Mouse (Mus musculus) megakaryocyte progenitor cell, adult 5-6 weeks (primary cell): ENCODE results near the gene Sulf2. TPM values are rescaled to one million over a fixed set of nuclear protein-coding genes. Genes with fewer than 3 reads are reported as not detected.
A peak's percentile ranks its signal among the peaks of the same experiment; 100 is the strongest.

Experiments used
- ATAC-seq: replicated peaks from 2 replicates; pipeline ENCODE4 v1.8.0; 2016; ENCODE audit warnings: mild to moderate bottlenecking, moderate TSS enrichment, inconsistent platforms; ENCODE audit not compliant: poor library complexity
- total RNA-seq, 2 experiments: library from RNA; stranded (forward) in 1 of 2; stranded (reverse) in 1 of 2; fragments of 157-497, 149-512 nt in 1 of 2; fragments of 200-1000 nt in 1 of 2; gene quantifications; 2 replicates each; pipeline versions ENCODE4 v1.2.3 to v1.2.4; 2015 to 2017

Sulf2 gene
- total RNA-seq, 2 experiments from 2014 or later, result 1.3 to 1.5 TPM

DNA sequence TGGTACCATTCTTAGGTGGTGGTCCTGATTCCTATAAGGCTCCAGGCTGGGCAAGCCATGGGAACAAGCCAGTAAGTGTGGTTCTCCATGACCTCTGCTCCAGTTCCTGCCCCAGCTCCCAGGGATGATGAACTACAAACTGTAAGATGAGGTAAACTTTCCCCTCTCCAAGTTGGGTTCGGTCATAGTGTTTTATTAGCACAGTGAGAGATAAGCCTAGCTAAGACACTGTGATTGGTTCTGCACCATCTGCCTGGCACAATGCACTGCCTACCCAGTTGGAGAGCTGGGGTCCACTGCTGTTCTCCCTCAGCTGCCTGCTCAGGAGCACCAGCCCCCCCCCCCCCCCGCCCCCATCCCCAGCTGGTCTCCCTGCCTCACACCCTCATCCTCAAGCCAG lies 30.4 kb downstream of the Sulf2 start:
- ATAC-seq, result no peak

DNA sequence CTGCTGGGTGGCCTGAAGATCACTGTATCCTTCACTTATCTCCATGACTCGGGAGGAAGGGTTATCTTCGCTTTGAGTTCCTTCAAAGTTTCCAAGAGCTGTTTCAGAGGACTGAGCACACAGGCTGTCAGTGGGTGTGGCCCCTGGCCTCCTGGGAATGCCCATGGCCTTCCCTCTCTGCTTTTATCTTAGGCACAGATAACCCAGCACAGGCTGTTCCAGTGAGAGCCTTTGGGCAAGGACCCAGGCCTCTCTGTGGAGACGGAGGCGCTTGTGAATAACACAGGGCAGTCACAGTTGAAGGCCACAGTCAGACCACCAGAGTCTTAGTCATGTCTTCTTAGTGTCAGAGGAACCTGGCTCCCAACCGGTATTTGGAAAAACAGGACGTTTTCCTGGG lies 32.7 kb downstream of the Sulf2 start:
- no peak for ATAC-seq

DNA sequence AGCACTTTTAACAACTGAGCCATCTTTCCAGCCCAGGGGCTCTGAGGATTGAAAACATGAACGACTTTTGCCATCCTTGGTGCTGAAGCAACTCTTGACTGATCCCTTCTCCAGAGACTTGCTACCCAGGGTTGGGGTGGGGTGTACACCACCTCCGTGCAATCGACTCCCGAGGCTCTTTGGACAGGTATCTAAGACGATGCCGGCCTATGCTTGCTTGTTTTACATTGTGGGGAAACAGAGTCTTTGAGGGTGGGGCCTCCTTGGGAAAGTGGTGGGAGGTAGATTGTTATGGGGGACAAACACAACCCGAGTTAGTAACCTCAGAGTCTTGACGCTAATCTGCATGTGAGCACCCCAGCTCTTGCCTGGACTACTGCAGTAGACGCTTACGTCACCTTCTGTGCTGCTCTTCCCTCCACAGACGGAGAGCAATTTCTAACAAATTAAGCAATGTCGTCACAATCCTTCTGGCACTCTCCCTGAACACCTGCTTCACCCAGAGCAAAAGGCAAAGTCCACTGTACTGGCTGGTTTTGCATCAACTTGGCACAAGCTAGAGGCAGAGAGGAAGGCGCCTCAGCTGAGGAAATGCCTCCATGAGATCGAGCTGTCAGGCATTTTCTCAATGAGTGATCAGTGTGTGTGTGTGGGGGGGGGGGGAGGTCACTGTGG lies 33.6 kb downstream of the Sulf2 start:
- ATAC-seq, result no peak

DNA sequence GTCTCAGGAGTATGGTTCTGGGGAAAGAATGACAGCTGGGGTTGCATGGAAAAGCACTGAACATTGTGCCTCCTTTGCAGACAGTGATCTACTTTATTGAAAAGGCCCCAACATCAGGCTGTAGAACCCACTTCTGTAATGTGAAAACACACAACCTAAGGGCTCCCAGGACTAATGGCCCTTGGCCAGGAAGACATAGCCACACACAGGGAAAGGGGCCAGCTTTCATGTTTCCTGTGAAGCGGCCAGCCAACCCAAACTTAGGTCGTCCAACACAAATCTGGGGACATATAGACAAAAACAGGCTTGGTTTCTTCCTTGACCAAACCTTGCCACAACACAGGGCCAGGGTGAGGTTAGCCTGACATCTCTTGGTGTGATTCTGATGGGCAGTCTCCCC lies 35.5 kb downstream of the Sulf2 start:
- no peak for ATAC-seq

DNA sequence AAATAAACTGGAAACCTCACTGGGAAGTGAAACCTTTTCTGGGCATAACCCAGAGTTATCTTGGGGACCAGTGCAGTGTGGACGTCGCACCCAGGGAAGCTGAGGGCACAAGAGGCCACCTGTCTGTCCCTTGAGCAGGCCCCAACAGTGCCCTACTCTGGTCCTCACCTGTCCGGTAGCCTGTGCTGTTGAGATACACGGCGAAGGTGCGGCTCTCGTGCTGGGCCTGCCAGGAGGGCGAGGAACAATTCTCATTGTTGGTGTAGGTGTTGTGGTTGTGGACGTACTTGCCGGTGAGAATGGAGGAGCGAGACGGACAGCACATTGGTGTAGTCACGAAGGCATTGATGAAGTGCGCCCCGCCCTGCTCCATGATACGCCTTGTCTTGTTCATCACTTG lies 38.8 kb downstream of the Sulf2 start:
- no peak for ATAC-seq

DNA sequence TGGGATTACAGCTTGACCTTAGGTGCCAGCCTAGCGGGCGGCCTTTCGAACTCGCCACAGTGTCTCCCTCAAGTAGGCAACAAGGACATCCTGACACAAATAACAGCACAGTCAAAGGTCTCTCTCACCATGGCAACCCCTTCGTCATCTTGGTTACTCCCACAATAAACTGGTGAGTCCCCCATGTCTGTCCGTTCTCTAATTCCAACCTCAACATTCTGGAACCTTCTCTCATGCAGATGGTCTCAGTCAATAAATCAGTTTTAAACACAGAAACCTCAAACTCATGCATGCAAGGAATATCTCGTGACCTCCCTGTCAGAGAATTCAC lies 39.2 kb downstream of the Sulf2 start:
- no peak for ATAC-seq

DNA sequence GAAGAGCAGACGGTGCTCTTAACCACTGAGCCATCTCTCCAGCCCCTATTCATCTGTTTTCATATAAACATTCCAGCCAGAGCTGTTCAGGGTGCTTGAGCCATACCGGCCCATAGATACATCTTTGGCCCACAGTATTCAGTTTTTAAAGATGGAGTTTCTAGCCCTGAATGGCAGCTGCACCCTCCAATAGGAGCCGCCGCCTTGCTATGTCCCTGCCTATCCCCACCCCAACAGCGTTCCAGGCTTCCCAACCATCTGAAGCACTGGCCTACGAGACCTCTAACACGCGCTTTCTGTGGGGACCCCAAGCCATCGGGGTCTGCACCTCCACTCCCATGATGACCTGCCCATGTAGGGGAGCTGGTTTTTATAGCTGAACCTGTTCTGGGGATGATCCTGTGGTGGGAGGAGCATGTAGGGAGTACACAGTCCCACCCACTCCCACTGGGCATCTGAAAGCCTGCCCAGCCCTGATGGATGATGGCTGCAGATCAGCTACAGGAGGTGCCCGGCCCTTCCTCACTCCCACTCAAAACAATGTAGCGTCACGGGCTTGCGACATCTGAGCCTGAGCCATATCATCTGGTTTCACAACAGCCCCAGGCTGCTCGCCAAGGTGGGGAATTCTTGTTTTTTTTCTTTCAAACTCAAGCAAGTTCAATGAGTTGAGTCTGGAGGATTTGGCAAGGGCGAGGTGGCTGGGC lies 39.7 kb downstream of the Sulf2 start:
- peak; percentile 90 for ATAC-seq

DNA sequence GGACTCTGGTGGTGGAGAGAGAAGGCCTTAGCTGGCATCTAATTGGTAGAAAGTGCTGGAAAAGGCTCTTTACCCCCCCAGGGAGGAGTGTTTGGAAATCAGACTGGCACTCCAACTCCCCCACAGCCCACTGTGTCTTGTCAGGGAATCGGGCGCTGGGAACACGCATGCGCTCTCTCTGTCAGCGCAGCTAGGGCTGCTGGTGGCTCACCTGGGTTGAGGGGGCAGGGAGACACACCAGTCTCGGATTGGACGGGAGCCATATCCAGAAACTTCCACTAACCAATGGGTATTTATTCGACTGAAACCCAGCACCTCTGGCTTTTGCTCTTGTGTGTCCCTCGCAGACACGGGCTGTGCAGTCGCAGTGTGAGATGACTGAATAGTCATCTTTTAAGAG lies 42.5 kb downstream of the Sulf2 start:
- ATAC-seq, result no peak

DNA sequence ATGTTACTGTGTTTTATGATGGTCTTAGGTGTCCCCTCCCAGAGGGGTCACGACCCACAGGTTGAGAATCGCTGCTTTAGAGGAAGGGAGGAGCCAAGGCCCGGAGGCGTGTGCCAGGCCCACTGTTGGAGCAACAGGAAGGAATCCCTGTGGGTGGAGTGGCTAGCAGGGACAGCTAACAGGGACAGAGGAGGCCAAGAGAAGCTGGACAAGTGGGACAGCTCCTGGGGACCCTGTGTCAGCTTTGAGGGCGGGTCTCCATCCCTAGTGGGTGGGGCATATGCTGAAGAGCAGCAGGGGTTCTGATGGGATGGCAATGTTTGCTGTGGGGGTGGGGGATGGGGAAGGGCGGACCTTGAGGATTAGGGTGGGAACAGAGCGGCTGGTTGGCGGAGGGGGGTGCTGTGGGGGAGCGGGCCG lies 43.6 kb downstream of the Sulf2 start:
- no peak for ATAC-seq

DNA sequence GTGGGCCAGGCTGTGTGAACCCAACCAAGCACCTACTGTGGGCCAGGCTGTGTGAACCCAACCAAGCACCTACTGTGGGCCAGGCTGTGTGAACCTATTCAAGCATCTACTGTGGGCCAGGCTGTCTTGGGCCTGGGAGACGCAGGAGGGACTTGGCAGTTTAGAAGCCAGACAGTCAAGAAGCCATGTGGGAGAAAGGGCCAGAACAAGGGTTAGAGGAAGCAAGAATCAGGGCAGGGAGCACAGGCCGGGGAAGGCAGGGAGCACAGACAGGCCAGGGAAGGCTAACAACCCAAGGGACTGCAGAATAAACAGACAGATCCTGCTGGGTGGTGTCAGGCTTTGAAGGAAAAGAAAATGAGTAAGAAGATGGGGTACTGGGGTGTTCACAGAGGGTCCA lies 44.2 kb downstream of the Sulf2 start:
- no peak for ATAC-seq

DNA sequence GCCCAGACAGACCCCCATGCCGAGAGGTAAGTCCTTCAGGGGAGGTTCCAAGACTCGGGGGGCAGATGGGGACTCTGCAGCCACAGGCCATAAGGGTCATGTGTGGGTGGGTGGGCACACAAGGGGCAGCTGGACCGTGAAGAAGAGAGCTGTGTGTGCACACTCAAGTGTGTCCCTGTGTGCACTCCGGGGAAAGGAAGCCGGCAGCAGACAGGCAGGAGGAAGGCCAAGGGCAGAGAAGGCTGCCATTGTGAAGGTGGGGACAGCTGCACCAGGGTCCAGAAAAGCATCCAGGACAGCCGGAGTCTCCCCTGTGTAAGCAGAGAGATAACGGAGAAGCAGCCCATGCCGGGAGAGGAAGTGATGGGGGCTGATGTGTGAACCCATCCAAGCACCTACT lies 44.7 kb downstream of the Sulf2 start:
- no peak for ATAC-seq

DNA sequence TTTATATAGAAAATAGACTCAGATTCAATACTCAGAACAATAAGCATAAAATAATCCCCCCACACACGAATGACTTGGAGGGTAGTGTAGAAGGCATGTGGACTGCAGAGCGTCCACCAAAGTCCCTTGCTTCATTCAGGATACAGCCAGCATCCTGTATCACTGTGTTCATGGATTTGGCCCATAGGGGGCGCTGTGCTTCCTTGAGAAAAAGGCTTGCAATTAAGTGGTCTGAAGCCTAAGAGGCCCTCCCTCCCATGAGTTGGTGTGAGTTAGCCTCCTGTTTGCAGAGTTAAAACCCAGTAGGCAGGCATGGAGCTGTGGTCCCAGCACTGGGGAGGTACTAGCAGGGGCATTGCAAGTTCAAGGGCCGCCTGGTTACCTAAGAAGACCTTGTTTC lies 47.1 kb downstream of the Sulf2 start:
- ATAC-seq, result peak; percentile 80

DNA sequence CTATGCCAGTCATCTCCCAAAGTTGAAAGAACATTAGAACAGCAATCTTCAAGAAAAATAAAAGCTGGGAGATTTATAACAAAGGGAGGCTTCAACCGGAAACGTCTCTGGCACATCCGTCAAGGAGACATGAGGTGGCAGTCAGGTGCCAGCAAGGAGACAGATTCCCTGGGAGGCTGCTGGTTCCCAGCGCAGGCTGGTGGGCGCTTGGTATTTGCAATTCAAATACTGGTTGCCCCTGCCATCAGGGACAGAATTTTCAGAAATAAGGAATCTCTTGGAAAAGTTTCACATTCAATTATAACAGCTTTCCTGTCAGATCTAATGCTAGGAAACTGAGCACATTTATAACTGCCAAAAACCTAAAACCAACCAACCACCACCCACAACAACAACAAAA lies 47.6 kb downstream of the Sulf2 start:
- ATAC-seq, result no peak

DNA sequence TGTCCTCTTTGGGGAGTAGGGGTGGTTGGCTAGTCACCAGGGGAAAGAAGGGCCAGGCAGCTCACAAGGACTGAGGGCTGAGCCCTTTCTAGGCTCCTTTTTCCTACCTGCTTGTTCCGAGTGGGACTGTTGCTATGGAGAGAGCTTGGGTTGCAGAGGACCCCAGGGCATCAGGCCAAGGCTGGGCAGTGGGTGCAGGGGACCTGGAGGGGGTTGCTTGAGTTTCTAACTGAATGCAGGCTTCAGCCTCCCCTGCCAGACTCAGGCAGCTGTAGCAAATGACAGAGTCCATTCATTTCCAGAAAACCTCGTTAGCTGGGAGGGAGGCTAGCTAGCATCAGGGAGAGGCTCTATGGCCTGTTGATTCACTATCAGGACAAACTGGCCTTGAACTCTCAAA lies 48.8 kb downstream of the Sulf2 start:
- ATAC-seq, result no peak

DNA sequence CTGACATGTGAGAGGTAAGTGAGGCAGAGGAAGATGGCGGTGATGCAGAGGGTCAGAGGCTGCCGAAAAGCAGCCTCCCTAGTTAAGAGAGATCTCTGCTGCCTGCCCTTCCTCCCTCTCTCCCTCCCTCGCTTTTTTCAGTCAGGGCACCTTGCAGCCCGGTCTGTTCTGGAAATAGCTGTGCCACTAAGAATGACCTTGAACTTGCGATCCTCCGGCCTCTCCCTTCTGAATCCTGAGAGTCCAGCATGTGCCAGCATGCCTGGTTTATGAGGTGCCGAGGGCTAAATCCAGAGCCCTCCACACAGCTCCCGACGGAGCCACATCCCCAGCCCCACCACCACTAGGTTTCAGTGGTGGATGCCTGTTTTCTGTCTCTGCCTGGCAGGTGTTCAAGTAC lies 49.6 kb downstream of the Sulf2 start:
- ATAC-seq, result no peak

DNA sequence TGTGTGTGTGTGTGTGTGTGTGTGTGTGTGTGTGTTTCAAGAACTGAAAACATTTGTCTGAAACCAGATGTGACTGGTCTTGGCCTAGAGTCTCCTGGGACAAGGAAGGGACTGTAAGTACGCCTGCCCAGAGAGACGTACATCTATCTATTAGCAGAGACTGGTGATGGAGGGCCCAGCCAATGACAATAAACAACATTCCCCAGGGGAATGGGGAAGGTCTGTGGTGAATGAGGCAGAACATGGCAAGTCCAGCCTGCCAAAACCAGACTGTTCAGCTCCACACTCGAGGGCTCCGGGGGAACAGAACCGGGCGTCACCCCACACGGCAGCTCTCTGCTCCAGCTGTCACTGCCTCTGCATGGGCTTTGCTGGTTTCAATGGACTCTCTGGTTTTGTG lies 52.6 kb downstream of the Sulf2 start:
- ATAC-seq, result no peak

DNA sequence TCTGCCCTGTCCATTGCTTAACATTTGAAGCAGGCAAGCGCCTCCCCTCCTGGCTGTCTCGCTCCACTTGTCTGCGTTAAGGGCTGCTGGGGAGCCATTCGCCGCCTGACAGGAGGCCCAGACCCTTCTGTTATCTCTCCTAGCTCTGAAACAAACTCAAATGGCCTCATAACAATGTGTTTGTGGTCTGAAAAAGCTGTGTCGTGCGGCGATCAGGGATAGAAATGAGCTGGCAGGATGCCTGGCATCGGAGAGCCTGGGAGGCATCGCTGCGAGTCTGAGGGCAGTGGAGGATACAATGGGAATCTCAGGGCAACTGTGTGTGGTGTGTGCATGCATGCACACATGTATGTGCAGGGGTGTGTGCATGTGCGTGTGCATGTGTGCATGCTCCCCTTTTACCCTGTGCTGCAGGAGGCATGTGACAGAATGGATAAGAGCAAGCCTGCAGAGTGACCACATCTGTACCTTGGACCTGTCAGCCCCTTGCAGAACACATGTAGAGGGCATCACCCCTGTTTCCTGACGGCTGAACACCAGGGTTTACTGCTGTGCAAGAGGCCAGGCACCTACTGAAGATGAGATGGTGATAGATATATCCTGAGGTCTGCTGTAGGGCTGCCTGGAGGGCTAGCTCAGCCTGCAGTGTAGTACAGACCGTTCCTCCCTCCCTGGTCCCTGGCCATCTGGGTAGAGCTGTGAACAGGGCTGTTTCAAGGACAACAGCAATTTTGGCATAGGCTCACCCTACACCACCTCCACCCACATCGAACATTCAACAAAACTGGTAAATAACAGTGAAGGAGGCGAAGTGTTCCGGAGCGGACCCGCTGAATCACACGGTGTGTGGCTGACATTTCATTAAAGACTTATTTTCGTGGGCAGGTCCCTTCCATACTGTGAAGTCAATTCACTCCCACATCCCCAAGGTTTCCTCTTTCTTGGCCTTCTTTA lies 54.9 kb downstream of the Sulf2 start:
- no peak for ATAC-seq

DNA sequence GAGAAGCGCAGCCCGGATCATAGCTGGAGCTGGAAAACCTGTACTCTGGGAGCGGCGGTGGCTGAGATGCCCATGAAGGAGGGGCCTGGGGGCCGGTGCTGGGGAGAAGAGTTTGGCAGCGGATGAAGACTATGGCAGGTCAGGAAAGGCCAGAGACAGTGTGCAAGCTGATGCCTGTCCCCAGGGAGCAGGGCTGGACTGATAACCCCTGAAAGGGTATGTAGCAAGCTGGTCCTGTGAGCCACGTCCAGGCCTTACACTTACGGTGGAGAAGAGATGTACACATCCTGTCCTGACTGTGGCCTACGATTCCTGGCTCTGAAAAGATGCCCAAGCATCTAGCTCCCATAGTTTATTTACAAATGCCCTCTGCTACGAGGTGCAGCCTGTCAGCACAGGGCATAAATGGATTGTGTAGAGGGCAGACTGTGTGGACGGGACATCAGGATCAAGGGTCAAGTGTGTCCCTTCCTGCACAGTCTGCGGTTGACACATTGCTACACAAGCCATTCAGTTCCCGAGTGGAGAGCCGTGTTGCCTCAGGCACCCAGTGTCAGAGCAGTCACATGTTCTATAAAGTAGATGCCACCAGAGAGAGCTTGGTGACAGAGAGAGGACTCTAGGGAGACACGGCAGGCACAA lies 57.0 kb downstream of the Sulf2 start:
- no peak for ATAC-seq

DNA sequence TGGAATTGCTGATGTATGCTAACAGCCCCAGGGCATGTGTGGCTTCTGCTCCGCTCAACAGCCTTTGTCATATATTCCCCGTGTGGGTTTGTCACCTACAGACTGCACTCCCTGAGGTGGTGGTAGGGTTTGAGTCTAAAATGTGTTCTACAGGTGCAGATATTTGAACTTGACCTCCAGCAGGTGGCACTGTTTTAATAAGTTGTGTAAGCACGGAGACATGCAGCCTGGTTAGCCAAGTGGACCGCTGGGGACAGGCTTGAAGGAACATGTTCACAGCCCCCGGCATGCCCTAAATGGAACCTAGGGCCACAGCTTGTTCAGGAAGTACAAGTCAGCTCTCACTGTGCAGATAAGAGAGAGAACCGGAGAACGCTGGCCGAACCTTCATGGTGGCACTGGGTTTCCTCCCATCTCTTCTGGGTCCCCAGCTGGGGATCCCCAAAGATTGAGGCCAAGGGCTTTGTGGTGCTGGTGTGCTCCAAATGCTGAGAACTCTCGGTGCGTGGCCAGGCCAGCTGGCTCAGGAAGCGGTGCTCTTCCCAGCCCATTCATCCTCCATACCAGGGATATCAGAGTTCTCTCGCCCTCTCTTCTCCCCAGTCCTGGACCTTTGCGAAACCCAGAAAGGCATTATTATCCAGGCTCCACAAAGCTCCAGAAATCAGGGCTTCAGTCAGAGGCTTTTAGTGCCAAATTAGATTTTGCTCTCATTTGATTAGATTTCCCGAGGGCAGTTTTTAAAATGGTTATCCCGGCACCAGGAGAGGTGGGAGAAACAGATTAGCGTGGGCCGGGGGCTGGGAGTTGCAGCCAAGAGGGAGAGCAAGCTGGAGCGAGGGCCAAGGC lies 57.8 kb downstream of the Sulf2 start:
- ATAC-seq, result peak; percentile 69

DNA sequence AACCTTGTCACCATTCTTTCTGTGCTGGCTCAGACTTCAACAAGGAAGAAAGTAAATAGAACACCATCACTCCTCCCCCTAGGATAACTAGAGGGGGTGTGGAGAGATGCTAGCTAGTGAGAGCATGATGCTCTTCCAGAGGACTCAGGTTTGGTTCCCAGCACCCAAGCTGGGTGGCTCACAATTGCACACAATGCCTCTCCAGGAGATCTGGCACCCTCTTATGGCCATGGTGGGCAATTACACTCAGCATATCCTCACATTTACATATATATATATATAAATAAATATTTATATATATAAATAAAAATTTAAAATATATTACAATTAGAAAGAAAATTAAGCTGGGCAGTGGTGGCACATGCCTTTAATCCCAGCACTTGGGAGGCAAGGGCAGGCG lies 58.6 kb downstream of the Sulf2 start:
- no peak for ATAC-seq

DNA sequence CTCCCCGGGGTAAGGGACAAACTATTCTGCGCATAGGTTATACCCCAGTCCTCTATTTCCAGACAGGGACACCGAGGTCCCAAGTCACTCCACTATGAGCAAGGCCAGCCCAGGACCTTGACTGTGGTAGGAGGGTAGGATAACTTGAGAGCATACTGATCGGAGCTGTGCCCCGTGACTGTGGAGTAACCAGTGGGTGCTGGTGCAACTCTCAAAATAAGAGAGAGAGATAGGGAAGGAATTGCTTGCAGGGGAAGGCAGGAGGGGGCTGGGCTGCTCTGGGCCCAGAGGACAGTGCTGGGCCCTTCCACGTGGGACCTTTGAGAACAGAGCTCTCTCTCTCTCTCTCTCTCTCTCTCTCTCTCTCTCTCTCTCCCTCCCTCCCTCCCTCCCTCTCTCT lies 59.2 kb downstream of the Sulf2 start:
- ATAC-seq, result no peak
